Mouse (Mus musculus): ENCODE results near the gene B3glct. TPM values are rescaled to one million over a fixed set of nuclear protein-coding genes. Genes with fewer than 3 reads are reported as not detected.

B3glct gene
- total and polyA plus RNA-seq, 2 experiments from 2014 or later, result 13.1 to 19.9 TPM

DNA sequence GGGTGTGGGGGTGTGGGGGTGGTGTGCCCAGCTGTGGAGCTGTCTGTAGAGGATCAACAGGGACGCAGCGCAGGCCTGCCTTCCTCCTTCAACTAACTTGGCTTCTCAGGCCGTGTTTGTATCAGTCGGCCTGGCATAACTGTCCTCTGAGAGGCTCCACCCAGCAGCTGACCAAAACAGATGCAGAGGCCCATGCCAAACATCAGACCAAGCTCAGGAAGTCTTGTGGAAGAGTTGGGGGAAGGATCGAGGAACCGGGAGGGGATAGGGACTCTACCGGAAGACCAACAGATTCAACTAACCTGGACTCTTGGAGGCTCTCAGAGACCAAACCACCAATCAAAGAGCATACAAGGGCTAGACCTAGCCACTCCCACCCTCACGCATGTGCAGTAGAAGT lies 91.6 kb downstream of the B3glct start:
- H3K27ac ChIP-seq (ENCODE audit: low read depth, low read length), result no peak overlapping the region
- no peaks in the 10 kb centered on the region for H3K9me3 ChIP-seq (ENCODE audit: low read length)
- 94% methylated on average over 8 of the region's 8 CpGs for WGBS
- no peak overlapping the region for H3K9ac ChIP-seq
- H3K27me3 ChIP-seq (ENCODE audit: insufficient read depth, low read length), result no peaks in the 10 kb centered on the region
- ATAC-seq (no peak), DNase-seq (no peak)
- H3K4me3 ChIP-seq (ENCODE audit: low read depth, low read length), result no peak overlapping the region
- no peak for TF ChIP-seq CTCF (IDR thresholded peaks at IDR 0.05; ENCODE audit: low read depth)
- H3K4me2 ChIP-seq (ENCODE audit: low read depth), result no peak overlapping the region
- H3K36me3 ChIP-seq (ENCODE audit: insufficient read depth), result no peaks in the 10 kb centered on the region
- no peaks in the 10 kb centered on the region for H3K4me1 ChIP-seq (ENCODE audit: insufficient read depth)

GRCm38 (mm10) chr5:149776038-149776437 lies 98.0 kb downstream of the B3glct start:
- TF ChIP-seq CTCF (IDR thresholded peaks at IDR 0.05; ENCODE audit: low read depth), result no peak
- H3K4me2 ChIP-seq (ENCODE audit: low read depth), result no peak overlapping the region
- DNase-seq (no peak), ATAC-seq (no peak)
- H3K9ac ChIP-seq, result no peak overlapping the region
- no peaks in the 10 kb centered on the region for H3K27me3 ChIP-seq (ENCODE audit: insufficient read depth, low read length)
- 89% methylated on average over 7 of the region's 7 CpGs for WGBS
- H3K4me3 ChIP-seq (ENCODE audit: low read depth, low read length), result no peak overlapping the region
- peaks cover 4% of the 10 kb centered on the region; the same call in 1 of the 2 replicates for H3K9me3 ChIP-seq (ENCODE audit: low read length)
- no peaks in the 10 kb centered on the region for H3K36me3 ChIP-seq (ENCODE audit: insufficient read depth)
- H3K4me1 ChIP-seq (ENCODE audit: insufficient read depth), result no peaks in the 10 kb centered on the region
- no peak overlapping the region for H3K27ac ChIP-seq (ENCODE audit: low read depth, low read length)

DNA sequence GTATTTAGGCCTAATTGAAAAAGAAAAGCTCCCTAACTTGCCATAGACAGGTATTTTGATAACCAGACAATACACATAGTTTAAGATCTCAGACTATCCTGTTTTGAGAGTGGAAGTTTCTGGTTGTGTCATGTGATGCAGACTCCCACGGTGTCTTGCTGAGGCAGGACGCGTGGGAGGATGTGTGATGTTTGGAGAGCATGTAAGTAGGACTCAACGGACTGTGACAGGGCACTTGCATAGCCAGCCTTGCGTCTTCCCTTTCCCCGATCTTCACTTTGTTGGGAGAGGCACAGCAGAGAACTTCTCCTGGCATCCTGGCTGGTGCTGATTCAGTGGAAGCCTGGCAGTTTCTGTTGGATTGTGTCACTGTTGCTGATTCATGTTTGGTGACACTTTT lies 101.7 kb downstream of the B3glct start:
- ATAC-seq, result no peak
- H3K27me3 ChIP-seq (ENCODE audit: insufficient read depth, low read length), result no peaks in the 10 kb centered on the region
- DNase-seq, result no peak
- H3K9ac ChIP-seq, result no peak overlapping the region
- 95% methylated on average over 6 of the region's 6 CpGs for WGBS
- no peak overlapping the region for H3K4me2 ChIP-seq (ENCODE audit: low read depth)
- H3K27ac ChIP-seq (ENCODE audit: low read depth, low read length), result no peak overlapping the region
- peaks cover 4% of the 10 kb centered on the region; the same call in 1 of the 2 replicates for H3K9me3 ChIP-seq (ENCODE audit: low read length)
- no peak overlapping the region for H3K4me3 ChIP-seq (ENCODE audit: low read depth, low read length)
- no peaks in the 10 kb centered on the region for H3K4me1 ChIP-seq (ENCODE audit: insufficient read depth)
- no peaks in the 10 kb centered on the region for H3K36me3 ChIP-seq (ENCODE audit: insufficient read depth)
- TF ChIP-seq CTCF (IDR thresholded peaks at IDR 0.05; ENCODE audit: low read depth), result no peak

DNA sequence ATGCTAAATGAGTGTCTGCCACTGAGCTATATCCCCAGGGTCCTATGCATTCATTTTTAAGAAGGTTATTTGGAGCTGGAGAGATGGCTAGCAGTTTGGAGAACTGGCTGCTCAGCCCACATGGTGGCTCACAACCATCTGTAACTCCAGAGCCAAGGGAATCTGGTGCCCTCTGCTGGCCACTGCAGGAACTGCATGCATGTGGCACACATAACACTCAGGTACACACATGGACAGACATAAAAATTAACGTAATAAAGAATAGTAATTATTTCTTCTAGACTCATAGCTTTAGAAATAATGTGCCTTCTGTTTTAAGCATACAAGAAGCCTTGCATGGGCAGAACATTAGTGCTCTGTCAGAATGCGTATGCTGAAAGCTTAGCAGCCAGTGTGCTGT lies 102.4 kb downstream of the B3glct start:
- Histone ChIP-seq H3K36me3 (ENCODE audit: insufficient read depth) (no peaks in the 10 kb centered on the region), H3K9me3 (ENCODE audit: low read length) (peaks cover 4% of the 10 kb centered on the region; the same call in 1 of the 2 replicates), H3K4me1 (ENCODE audit: insufficient read depth) (no peaks in the 10 kb centered on the region), H3K4me2 (ENCODE audit: low read depth) (no peak overlapping the region), H3K9ac (no peak overlapping the region), H3K27me3 (ENCODE audit: insufficient read depth, low read length) (no peaks in the 10 kb centered on the region), H3K27ac (ENCODE audit: low read depth, low read length) (no peak overlapping the region), H3K4me3 (ENCODE audit: low read depth, low read length) (no peak overlapping the region)
- peak; percentile 62 for TF ChIP-seq CTCF (IDR thresholded peaks at IDR 0.05; ENCODE audit: low read depth)
- ATAC-seq, result no peak
- WGBS, result 94% methylated on average over 2 of the region's 2 CpGs
- peak; percentile 9 for DNase-seq

DNA sequence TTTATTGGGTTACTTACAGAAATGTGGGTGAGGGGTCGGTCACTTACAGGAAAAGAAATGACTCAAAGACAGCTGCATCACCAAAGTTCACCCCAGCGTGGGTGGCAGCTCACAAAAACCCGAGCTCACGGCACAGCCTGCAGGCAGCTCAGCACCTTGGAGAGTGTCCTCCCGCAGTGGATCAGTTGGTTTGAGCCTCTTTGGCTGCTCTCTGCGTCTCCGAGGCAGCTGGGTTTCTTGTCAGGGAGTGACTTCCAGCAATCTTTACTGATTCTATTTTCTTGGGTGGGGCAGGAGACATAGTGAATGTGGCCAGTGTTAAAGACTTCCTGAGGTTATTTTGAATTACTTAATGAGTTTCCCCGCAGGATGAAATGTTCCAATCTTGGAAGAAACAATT lies 112.1 kb downstream of the B3glct start:
- H3K27ac ChIP-seq (ENCODE audit: low read depth, low read length), result no peak overlapping the region
- H3K4me2 ChIP-seq (ENCODE audit: low read depth), result no peak overlapping the region
- no peaks in the 10 kb centered on the region for H3K9me3 ChIP-seq (ENCODE audit: low read length)
- H3K36me3 ChIP-seq (ENCODE audit: insufficient read depth), result no peaks in the 10 kb centered on the region
- H3K27me3 ChIP-seq (ENCODE audit: insufficient read depth, low read length), result no peaks in the 10 kb centered on the region
- no peak for TF ChIP-seq CTCF (IDR thresholded peaks at IDR 0.05; ENCODE audit: low read depth)
- no peak overlapping the region for H3K4me3 ChIP-seq (ENCODE audit: low read depth, low read length)
- no peak overlapping the region for H3K9ac ChIP-seq
- 19% methylated on average over 8 of the region's 8 CpGs for WGBS
- ATAC-seq (no peak), DNase-seq (no peak)
- H3K4me1 ChIP-seq (ENCODE audit: insufficient read depth), result no peaks in the 10 kb centered on the region

- no peak for ATAC-seq
- H3K4me1 ChIP-seq (ENCODE audit: insufficient read depth), result no peaks in the 10 kb centered on the region
- H3K4me3 ChIP-seq (ENCODE audit: low read depth, low read length), result no peak overlapping the region
- no peak overlapping the region for H3K4me2 ChIP-seq (ENCODE audit: low read depth)
- no peaks in the 10 kb centered on the region for H3K27me3 ChIP-seq (ENCODE audit: insufficient read depth, low read length)
- DNase-seq, result no peak
- TF ChIP-seq CTCF (IDR thresholded peaks at IDR 0.05; ENCODE audit: low read depth), result no peak
- no peaks in the 10 kb centered on the region for H3K36me3 ChIP-seq (ENCODE audit: insufficient read depth)
- WGBS, result 82% methylated on average over 2 of the region's 2 CpGs
- no peak overlapping the region for H3K27ac ChIP-seq (ENCODE audit: low read depth, low read length)
- no peak overlapping the region for H3K9ac ChIP-seq
- H3K9me3 ChIP-seq (ENCODE audit: low read length), result no peaks in the 10 kb centered on the region
Observed at GRCm38 (mm10) chr5:149810071-149810470, 132.0 kb downstream of the B3glct start.

GRCm38 (mm10) chr5:149811835-149812234 lies 133.8 kb downstream of the B3glct start:
- no peak for TF ChIP-seq CTCF (IDR thresholded peaks at IDR 0.05; ENCODE audit: low read depth)
- 44% methylated on average over 6 of the region's 6 CpGs for WGBS
- no peak overlapping the region for H3K27ac ChIP-seq (ENCODE audit: low read depth, low read length)
- peak; percentile 50; the same call in 1 of the 2 replicates for ATAC-seq
- H3K27me3 ChIP-seq (ENCODE audit: insufficient read depth, low read length), result no peaks in the 10 kb centered on the region
- no peak for DNase-seq
- no peak overlapping the region for H3K4me3 ChIP-seq (ENCODE audit: low read depth, low read length)
- no peak overlapping the region for H3K9ac ChIP-seq
- H3K9me3 ChIP-seq (ENCODE audit: low read length), result no peaks in the 10 kb centered on the region
- H3K4me2 ChIP-seq (ENCODE audit: low read depth), result no peak overlapping the region
- no peaks in the 10 kb centered on the region for H3K4me1 ChIP-seq (ENCODE audit: insufficient read depth)
- no peaks in the 10 kb centered on the region for H3K36me3 ChIP-seq (ENCODE audit: insufficient read depth)

Other genes starting within 250 kb of the B3glct start
- gene Tex26, start 238.6 kb upstream of the B3glct start, total RNA-seq (2014; rRNA removed), result 0.14 and 2.8 TPM in 2 replicates
- 1.5 and 1.8 TPM in 2 replicates for gene Tex26, start 238.6 kb upstream of the B3glct start, polyA plus RNA-seq (2015; fragmentation: Nextera tagmentation; extraction: Ambion mirVana)
- gene Wdr95, start 149.6 kb upstream of the B3glct start, total RNA-seq (2014; rRNA removed), result 0.15 and 0.38 TPM in 2 replicates
- 0.45 and 0.84 TPM in 2 replicates for gene Wdr95, start 149.6 kb upstream of the B3glct start, polyA plus RNA-seq (2015; fragmentation: Nextera tagmentation; extraction: Ambion mirVana)
- gene Hsph1, start 41.9 kb upstream of the B3glct start, total RNA-seq (2014; rRNA removed), result 41.2 and 49.2 TPM in 2 replicates
- gene Hsph1, start 41.9 kb upstream of the B3glct start, polyA plus RNA-seq (2015; fragmentation: Nextera tagmentation; extraction: Ambion mirVana), result 68.4 and 78.6 TPM in 2 replicates